Mouse (Mus musculus): ENCODE results near the gene Txndc16. TPM values are rescaled to one million over a fixed set of nuclear protein-coding genes. Genes with fewer than 3 reads are reported as not detected.
A peak's percentile ranks its signal among the peaks of the same experiment; 100 is the strongest.

Gene Txndc16
- polyA plus RNA-seq (2016; fragmentation: Nextera tagmentation; extraction: Ambion mirVana) = 15.1 and 16.5 TPM in 2 replicates

- peak within 1 kb of the TSS; percentile 94 for H3K27ac ChIP-seq
- DNase-seq (ENCODE audit: low spot score) = peak; percentile 80
- peak within 1 kb of the TSS; percentile 82 for H3K4me3 ChIP-seq
- peaks cover 18% of the 10 kb centered on the region for H3K4me1 ChIP-seq (replicated peaks)
- 0 out of 2 replicates have a peak, but pooled peaks cover 2% of the 10 kb centered on the region for H3K36me3 ChIP-seq
- WGBS = under 1% methylated on average over 59 of the region's 59 CpGs
- no peaks in the 10 kb centered on the region for H3K9me3 ChIP-seq
- no peaks in the 10 kb centered on the region for H3K27me3 ChIP-seq (ENCODE audit: insufficient read depth, poor library complexity, severe bottlenecking)
Observed at GRCm38 (mm10) chr14:45220090-45220956, at the start of gene Txndc16. Gene Txndc16, minus strand, starts transcription at chr14:45220328.

- H3K4me3 ChIP-seq = no peak overlapping the region
- no peaks in the 10 kb centered on the region for H3K27me3 ChIP-seq (ENCODE audit: insufficient read depth, poor library complexity, severe bottlenecking)
- no peaks in the 10 kb centered on the region for H3K4me1 ChIP-seq (replicated peaks)
- WGBS = 87% methylated on average over 3 of the region's 3 CpGs
- peaks cover 26% of the 10 kb centered on the region for H3K36me3 ChIP-seq
- H3K9me3 ChIP-seq = peaks cover 7% of the 10 kb centered on the region; the same call in 1 of the 2 replicates
- no peak for DNase-seq (ENCODE audit: low spot score)
- H3K27ac ChIP-seq = no peak overlapping the region
Observed at GRCm38 (mm10) chr14:45263831-45264592, 43.9 kb upstream of the Txndc16 start.

- no peaks in the 10 kb centered on the region for H3K9me3 ChIP-seq
- DNase-seq (ENCODE audit: low spot score) = no peak
- H3K27ac ChIP-seq = no peak overlapping the region
- H3K36me3 ChIP-seq = peaks cover 13% of the 10 kb centered on the region; the same call in 1 of the 2 replicates
- H3K4me3 ChIP-seq = no peak overlapping the region
- H3K4me1 ChIP-seq (replicated peaks) = no peaks in the 10 kb centered on the region
- 91% methylated on average over 4 of the region's 4 CpGs for WGBS
- no peaks in the 10 kb centered on the region for H3K27me3 ChIP-seq (ENCODE audit: insufficient read depth, poor library complexity, severe bottlenecking)
Observed at GRCm38 (mm10) chr14:45251548-45252076, 31.5 kb upstream of the Txndc16 start.

GRCm38 (mm10) chr14:45241613-45242012, 21.5 kb upstream of the Txndc16 start:
- no peak for DNase-seq (ENCODE audit: low spot score)
- WGBS = 48% methylated on average over 1 of the region's 1 CpGs
- Histone ChIP-seq H3K36me3 (no peaks in the 10 kb centered on the region), H3K27me3 (ENCODE audit: insufficient read depth, poor library complexity, severe bottlenecking) (no peaks in the 10 kb centered on the region), H3K4me3 (no peak overlapping the region), H3K4me1 (replicated peaks) (no peaks in the 10 kb centered on the region), H3K9me3 (no peaks in the 10 kb centered on the region), H3K27ac (no peak overlapping the region)

GRCm38 (mm10) chr14:45239042-45239441, 18.9 kb upstream of the Txndc16 start:
- H3K9me3 ChIP-seq = no peaks in the 10 kb centered on the region
- H3K4me3 ChIP-seq = no peak overlapping the region
- DNase-seq (ENCODE audit: low spot score) = no peak
- no peaks in the 10 kb centered on the region for H3K36me3 ChIP-seq
- no peaks in the 10 kb centered on the region for H3K27me3 ChIP-seq (ENCODE audit: insufficient read depth, poor library complexity, severe bottlenecking)
- H3K27ac ChIP-seq = no peak overlapping the region
- H3K4me1 ChIP-seq (replicated peaks) = no peaks in the 10 kb centered on the region
- WGBS = 87% methylated on average over 2 of the region's 2 CpGs

- Histone ChIP-seq H3K4me1 (replicated peaks) (peaks cover 18% of the 10 kb centered on the region), H3K9me3 (no peaks in the 10 kb centered on the region), H3K27ac (peak overlapping the region; percentile 94), H3K36me3 (0 out of 2 replicates have a peak, but pooled peaks cover 2% of the 10 kb centered on the region), H3K4me3 (peak overlapping the region; percentile 82), H3K27me3 (ENCODE audit: insufficient read depth, poor library complexity, severe bottlenecking) (no peaks in the 10 kb centered on the region)
- 12% methylated on average over 11 of the region's 11 CpGs for WGBS
- no peak for DNase-seq (ENCODE audit: low spot score)
Observed at GRCm38 (mm10) chr14:45220957-45221630, 966 bp upstream of the Txndc16 start.

GRCm38 (mm10) chr14:45219281-45220089, 643 bp downstream of the Txndc16 start, which contains the start of gene Gpr137c:
Gene Gpr137c, plus strand, starts transcription at chr14:45219717.
- under 1% methylated on average over 86 of the region's 86 CpGs for WGBS
- Histone ChIP-seq H3K27me3 (ENCODE audit: insufficient read depth, poor library complexity, severe bottlenecking) (no peaks in the 10 kb centered on the region), H3K4me3 (peak within 1 kb of the TSS; percentile 82), H3K36me3 (0 out of 2 replicates have a peak, but pooled peaks cover 2% of the 10 kb centered on the region), H3K4me1 (replicated peaks) (peaks cover 18% of the 10 kb centered on the region), H3K9me3 (no peaks in the 10 kb centered on the region), H3K27ac (peak within 1 kb of the TSS; percentile 94)
- peak; percentile 98 for DNase-seq (ENCODE audit: low spot score)

- no peaks in the 10 kb centered on the region for H3K36me3 ChIP-seq
- DNase-seq (ENCODE audit: low spot score) = no peak
- H3K4me1 ChIP-seq (replicated peaks) = peaks cover 18% of the 10 kb centered on the region
- H3K27me3 ChIP-seq (ENCODE audit: insufficient read depth, poor library complexity, severe bottlenecking) = no peaks in the 10 kb centered on the region
- H3K27ac ChIP-seq = no peak overlapping the region
- peak overlapping the region; percentile 82; the same call in 1 of the 2 replicates for H3K4me3 ChIP-seq
- no peaks in the 10 kb centered on the region for H3K9me3 ChIP-seq
- WGBS = 87% methylated on average over 4 of the region's 4 CpGs
Observed at GRCm38 (mm10) chr14:45217693-45218092, 2.4 kb downstream of the Txndc16 start.

GRCm38 (mm10) chr14:45216711-45217340, 3.3 kb downstream of the Txndc16 start:
- 95% methylated on average over 9 of the region's 9 CpGs for WGBS
- H3K27me3 ChIP-seq (ENCODE audit: insufficient read depth, poor library complexity, severe bottlenecking) = no peaks in the 10 kb centered on the region
- no peak for DNase-seq (ENCODE audit: low spot score)
- peaks cover 5% of the 10 kb centered on the region for H3K36me3 ChIP-seq
- no peak overlapping the region for H3K27ac ChIP-seq
- no peaks in the 10 kb centered on the region for H3K9me3 ChIP-seq
- no peak overlapping the region for H3K4me3 ChIP-seq
- peaks cover 18% of the 10 kb centered on the region for H3K4me1 ChIP-seq (replicated peaks)

- H3K27me3 ChIP-seq (ENCODE audit: insufficient read depth, poor library complexity, severe bottlenecking) = no peaks in the 10 kb centered on the region
- DNase-seq (ENCODE audit: low spot score) = no peak
- H3K4me3 ChIP-seq = no peak overlapping the region
- no peak overlapping the region for H3K27ac ChIP-seq
- no peaks in the 10 kb centered on the region for H3K9me3 ChIP-seq
- WGBS = 93% methylated on average over 1 of the region's 1 CpGs
- peaks cover 27% of the 10 kb centered on the region for H3K36me3 ChIP-seq
- no peaks in the 10 kb centered on the region for H3K4me1 ChIP-seq (replicated peaks)
Observed at GRCm38 (mm10) chr14:45211431-45211830, 8.7 kb downstream of the Txndc16 start.

GRCm38 (mm10) chr14:45210683-45211082, 9.4 kb downstream of the Txndc16 start:
- Histone ChIP-seq H3K36me3 (peaks cover 27% of the 10 kb centered on the region), H3K4me3 (no peak overlapping the region), H3K27me3 (ENCODE audit: insufficient read depth, poor library complexity, severe bottlenecking) (no peaks in the 10 kb centered on the region), H3K9me3 (no peaks in the 10 kb centered on the region), H3K4me1 (replicated peaks) (no peaks in the 10 kb centered on the region), H3K27ac (no peak overlapping the region)
- 75% methylated on average over 4 of the region's 4 CpGs for WGBS
- no peak for DNase-seq (ENCODE audit: low spot score)
